In the genomic region with DNA sequence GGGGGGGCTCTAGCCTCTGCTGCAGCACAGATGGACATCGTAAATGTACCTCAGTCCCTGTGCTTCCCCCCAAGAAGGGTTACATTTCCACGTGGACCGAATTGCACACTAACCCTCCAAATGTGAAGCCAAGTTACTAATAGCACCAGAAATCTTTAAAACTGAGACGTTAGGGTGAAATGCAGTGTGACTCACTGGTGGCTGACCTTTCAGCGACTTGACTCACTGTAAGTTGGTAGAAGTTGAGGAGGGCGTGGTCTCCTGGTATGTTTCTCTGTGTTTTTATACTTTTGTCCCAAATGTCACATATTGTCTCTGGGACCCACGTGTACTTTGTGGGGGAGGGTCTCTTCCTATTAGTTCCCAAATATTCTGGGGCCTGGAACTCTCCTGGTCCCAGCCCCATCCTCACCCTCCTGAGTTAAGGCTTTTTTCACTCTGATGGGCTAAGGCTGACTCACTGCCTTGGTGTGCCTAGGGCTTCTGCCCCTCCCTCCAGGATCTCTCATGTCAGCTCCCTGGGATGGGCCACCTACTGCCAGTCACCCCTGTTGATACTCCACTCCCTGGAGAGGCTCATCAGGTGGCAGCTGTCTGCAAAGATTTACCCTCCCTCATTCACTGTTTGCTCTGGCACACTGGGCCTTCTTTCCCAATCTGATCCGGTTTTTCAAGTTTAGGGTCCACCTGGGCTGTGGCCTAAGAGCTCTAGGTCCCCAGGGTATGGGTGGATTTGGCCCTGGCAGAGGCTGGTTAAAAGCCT, we compare ENCODE assay signal across 10 mouse cellular contexts. TPM values are rescaled to one million over a fixed set of nuclear protein-coding genes. Genes with fewer than 3 reads are reported as not detected.
A peak's percentile ranks its signal among the peaks of the same experiment; 100 is the strongest.
DNase-seq lines count a peak whose midpoint lies in the region; ATAC-seq and TF ChIP-seq lines count a peak whose summit lies in the region.
"Had no signal": no experiment of that assay in that cellular context is flagged by ENCODE, and none has a peak within 500 bp of the region (broad histone marks: within the 10 kb centered on the region; RNA-seq: fewer than 3 reads in every experiment).

No protein-coding gene starts in this region.

- H3K27ac ChIP-seq in kidney, postnatal 0 days, result no peak overlapping the region
- H3K27ac ChIP-seq in kidney, embryonic 16.5 days (ENCODE audit: low read length), result no peak overlapping the region
- H3K27ac ChIP-seq in lung, embryonic 14.5 days (ENCODE audit: low read depth), result peak overlapping the region; percentile 1; the same call in 1 of the 2 replicates
- H3K27ac ChIP-seq: forebrain, embryonic 15.5 days had no signal

- no peak overlapping the region for H3K4me2 ChIP-seq in kidney, postnatal 0 days (ENCODE audit: low read length)
- H3K4me2 ChIP-seq in kidney, embryonic 16.5 days (replicated peaks; ENCODE audit: low read depth, low read length), result no peak overlapping the region
- H3K4me2 ChIP-seq in lung, embryonic 14.5 days, result no peak overlapping the region
- H3K4me2 ChIP-seq: forebrain, embryonic 15.5 days had no signal

- TF ChIP-seq CTCF in kidney, postnatal 0 days (IDR thresholded peaks at IDR 0.05; ENCODE audit: low read depth), result no peak
- no peak for TF ChIP-seq CTCF in lung, embryonic 14.5 days (IDR thresholded peaks at IDR 0.05; ENCODE audit: low read depth)

- H3K4me3 ChIP-seq in kidney, postnatal 0 days (replicated peaks; ENCODE audit: low read depth, low read length), result no peak overlapping the region
- no peak overlapping the region for H3K4me3 ChIP-seq in kidney, embryonic 16.5 days (ENCODE audit: low read length)
- no peak overlapping the region for H3K4me3 ChIP-seq in lung, embryonic 14.5 days (ENCODE audit: low read depth, low read length)
- H3K4me3 ChIP-seq: forebrain, embryonic 15.5 days had no signal

- no peak for DNase-seq in kidney, postnatal 0 days (ENCODE audit: low spot score)
- peak; percentile 58 for DNase-seq in brain, adult 2 months (ENCODE audit: low read depth, low spot score)
- DNase-seq in lung, embryonic 14.5 days, result peak; percentile 73
- peak; percentile 78 for DNase-seq in urinary bladder, postnatal 14 days (ENCODE audit: low spot score)
- no peak for DNase-seq in cerebellum, adult 11-12 months
- no peak for DNase-seq in thymus, postnatal 25 days
- DNase-seq: kidney, adult 2 months had no signal

- no peaks in the 10 kb centered on the region for H3K4me1 ChIP-seq in kidney, postnatal 0 days (replicated peaks; ENCODE audit: insufficient read depth, low read length)
- H3K4me1 ChIP-seq in kidney, embryonic 16.5 days (ENCODE audit: insufficient read depth, low read length), result peaks cover 8% of the 10 kb centered on the region; the same call in 1 of the 2 replicates
- no peaks in the 10 kb centered on the region for H3K4me1 ChIP-seq in lung, embryonic 14.5 days (ENCODE audit: insufficient read depth)

- H3K9me3 ChIP-seq in kidney, postnatal 0 days (replicated peaks; ENCODE audit: low read length), result no peaks in the 10 kb centered on the region
- no peaks in the 10 kb centered on the region for H3K9me3 ChIP-seq in kidney, embryonic 16.5 days (ENCODE audit: low read length)
- H3K9me3 ChIP-seq in lung, embryonic 14.5 days (ENCODE audit: low read depth, low read length), result no peaks in the 10 kb centered on the region
- H3K9me3 ChIP-seq: forebrain, embryonic 15.5 days had no signal

- ATAC-seq in kidney, postnatal 0 days (replicated peaks; ENCODE audit: low FRiP score, low read depth), result 0 out of 2 replicates have a peak, but pooled peaks have one; percentile 26
- ATAC-seq in kidney, embryonic 16.5 days (ENCODE audit: low FRiP score, low TSS enrichment), result no peak
- ATAC-seq in lung, embryonic 14.5 days (ENCODE audit: insufficient read depth), result peak; percentile 79
- ATAC-seq in megakaryocyte progenitor cell, adult 5-6 weeks (replicated peaks; ENCODE audit: poor library complexity), result no peak
- ATAC-seq: forebrain, embryonic 15.5 days had no signal

- H3K9ac ChIP-seq in kidney, postnatal 0 days (ENCODE audit: low read depth, low read length), result no peak overlapping the region
- H3K9ac ChIP-seq in kidney, embryonic 16.5 days (replicated peaks; ENCODE audit: low read length), result no peak overlapping the region
- H3K9ac ChIP-seq in lung, embryonic 14.5 days, result no peak overlapping the region
- H3K9ac ChIP-seq: forebrain, embryonic 15.5 days had no signal

- WGBS in kidney, postnatal 0 days, result 55% methylated on average over 8 of the region's 8 CpGs
- WGBS in kidney, embryonic 16.5 days, result 49% methylated on average over 8 of the region's 8 CpGs
- 53% methylated on average over 8 of the region's 8 CpGs for WGBS in lung, embryonic 14.5 days

- H3K36me3 ChIP-seq in kidney, postnatal 0 days (ENCODE audit: insufficient read depth, low read length), result no peaks in the 10 kb centered on the region
- H3K36me3 ChIP-seq in kidney, embryonic 16.5 days (ENCODE audit: insufficient read depth, low read length), result 0 out of 2 replicates have a peak, but pooled peaks cover 8% of the 10 kb centered on the region
- H3K36me3 ChIP-seq in lung, embryonic 14.5 days (ENCODE audit: insufficient read depth), result peaks cover 5% of the 10 kb centered on the region; the same call in 1 of the 2 replicates
- H3K36me3 ChIP-seq: forebrain, embryonic 15.5 days had no signal

- no peaks in the 10 kb centered on the region for H3K27me3 ChIP-seq in kidney, postnatal 0 days (ENCODE audit: insufficient read depth, low read length)
- H3K27me3 ChIP-seq in kidney, embryonic 16.5 days (ENCODE audit: insufficient read depth, low read length), result no peaks in the 10 kb centered on the region
- no peaks in the 10 kb centered on the region for H3K27me3 ChIP-seq in lung, embryonic 14.5 days (ENCODE audit: insufficient read depth, low read length)
- H3K27me3 ChIP-seq: forebrain, embryonic 15.5 days had no signal

RNA-seq across cellular contexts. Expression of gene Baiap2, which starts 33.4 kb away (rescaled TPM):
- polyA plus RNA-seq in kidney, postnatal 0 days (2015; fragmentation: Nextera tagmentation; extraction: Ambion mirVana), result 21.4 and 23.8 TPM in 2 replicates
- 22.8 and 25.3 TPM in 2 replicates for polyA plus RNA-seq in kidney, embryonic 16.5 days (2015; fragmentation: Nextera tagmentation; extraction: Ambion mirVana)
- polyA plus RNA-seq in lung, embryonic 14.5 days (2014; fragmentation: Nextera tagmentation; extraction: Ambion mirVana), result 20.4 and 20.5 TPM in 2 replicates
- 4.4 and 4.8 TPM in 2 replicates for total RNA-seq in megakaryocyte progenitor cell, adult 5-6 weeks (2015)
- total RNA-seq in megakaryocyte progenitor cell, adult 5-6 weeks (2017), result 5.5 and 6.8 TPM in 2 replicates

Comparison
In these comparisons a context has a peak if more than half of its experiments do, and no peak if none do; other contexts are left out.
1. ATAC-seq: peak in kidney, postnatal 0 days (single experiment) and lung, embryonic 14.5 days (single experiment); none in kidney, embryonic 16.5 days (single experiment) and megakaryocyte progenitor cell, adult 5-6 weeks (single experiment).
2. DNase-seq: peak in brain, adult 2 months (single experiment), lung, embryonic 14.5 days (single experiment) and urinary bladder, postnatal 14 days (single experiment); none in kidney, postnatal 0 days (single experiment), cerebellum, adult 11-12 months (single experiment) and thymus, postnatal 25 days (single experiment).